Mouse (Mus musculus) embryonic fibroblast, embryonic 13.5 days (primary cell): ENCODE measurements around the gene Npy.

Experiments
- CTCF ChIP-seq: IDR thresholded peaks from 2 replicates; pipeline ENCODE4 v1.5.1; 2011; ENCODE audit warnings: mild to moderate bottlenecking, control low read depth, low read length, moderate library complexity, borderline replicate concordance; ENCODE audit not compliant: insufficient read depth
- POLR2A ChIP-seq: IDR thresholded peaks from 2 replicates; pipeline ENCODE4 v1.6.1; 2011; ENCODE audit warnings: low read depth, mild to moderate bottlenecking, control low read depth, low read length, moderate library complexity

DNA sequence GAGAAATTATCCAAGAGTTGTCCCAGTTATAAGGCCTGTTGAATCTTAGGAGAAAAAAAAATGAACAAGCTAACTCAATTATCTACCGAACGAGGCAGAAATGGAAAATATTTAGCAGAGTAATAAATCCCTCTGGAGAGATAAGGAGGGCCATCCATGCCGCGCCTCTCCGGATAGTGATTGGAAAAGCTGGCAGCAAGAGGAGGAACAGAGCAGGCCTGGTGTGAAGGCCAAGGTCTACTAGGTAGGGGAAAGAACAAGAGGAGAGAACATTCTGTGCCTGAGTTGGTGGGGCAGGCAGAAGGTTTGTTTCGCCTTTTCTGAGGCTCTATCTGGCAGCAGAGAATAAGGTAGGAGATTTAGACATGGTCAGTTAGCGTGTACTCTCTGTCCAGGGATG lies 39.8 kb upstream of the Npy start:
- TF ChIP-seq POLR2A (no peak), CTCF (no peak)
